Mouse (Mus musculus): Measurements from ENCODE around the gene Dnajb4.
"Not testable (repeated sequence)": the region's sequence is repeated elsewhere in the genome, so short reads cannot be mapped to it uniquely, and the experiment has no call there.

The Dnajb4 gene

DNA sequence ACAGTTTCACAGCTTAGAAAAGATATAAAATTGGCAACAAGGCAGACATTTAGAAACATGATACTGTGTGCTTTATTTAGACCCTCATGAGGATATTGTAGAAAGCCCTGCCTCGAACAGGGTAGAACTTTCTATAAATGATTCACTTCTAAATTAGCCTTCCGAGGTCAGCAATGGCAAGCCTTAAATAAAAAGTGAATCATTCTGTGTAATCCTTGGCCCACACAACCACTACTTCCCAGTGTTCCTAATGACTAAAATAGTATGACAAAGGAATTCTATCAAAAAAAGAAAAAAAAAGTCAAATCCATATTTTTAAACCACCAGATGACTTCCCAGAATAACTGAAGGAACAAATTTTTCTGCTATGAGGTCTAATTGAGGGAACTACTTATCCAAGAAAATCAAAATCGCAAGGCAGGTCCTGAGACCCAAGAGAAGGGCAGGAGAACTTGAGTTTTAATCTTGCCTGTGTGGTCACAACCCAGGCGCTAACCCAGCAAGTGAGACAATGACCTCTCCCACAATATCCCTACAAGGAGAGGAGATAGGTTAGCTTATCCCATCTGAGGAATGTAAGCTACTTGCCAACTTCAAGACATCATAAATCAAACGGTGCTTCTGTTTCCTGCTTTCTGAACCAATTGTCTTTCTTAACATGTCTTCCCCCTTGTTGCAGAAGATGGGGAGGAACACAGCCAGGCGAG, 67.0 kb downstream of the Dnajb4 start:
- DNase-seq, result no peak

GRCm38 (mm10) chr3:152142146-152142545, 68.0 kb downstream of the Dnajb4 start:
- DNase-seq, result no peak

- not testable (repeated sequence) for DNase-seq
These were observed 70.8 kb downstream of the Dnajb4 start for GRCm38 (mm10) chr3:152139308-152139707.

- DNase-seq, result not testable (repeated sequence)
These were observed 74.0 kb downstream of the Dnajb4 start for GRCm38 (mm10) chr3:152136106-152136505.

- peak; percentile 36 for DNase-seq
These were observed 76.5 kb downstream of the Dnajb4 start for GRCm38 (mm10) chr3:152133621-152134020.

DNA sequence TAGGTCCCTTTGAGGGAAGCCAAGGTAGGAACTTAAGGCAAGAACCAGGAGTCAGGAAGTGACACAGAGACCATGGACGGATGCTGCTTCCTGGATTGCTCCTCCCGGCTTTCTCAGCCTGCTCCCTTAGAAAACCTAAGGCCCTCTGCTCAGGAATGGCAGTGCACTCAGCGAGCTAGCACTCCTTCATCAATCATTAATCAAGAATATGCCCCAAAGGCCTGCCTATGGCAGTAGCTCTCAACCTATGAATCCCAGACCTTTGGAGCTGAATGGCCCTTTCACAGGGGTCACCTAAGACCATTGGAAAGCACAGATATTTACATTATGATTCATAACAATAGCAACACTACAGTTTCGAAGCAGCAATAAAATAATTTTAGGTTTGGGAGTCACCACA, 79.1 kb downstream of the Dnajb4 start:
- DNase-seq, result no peak

- not testable (repeated sequence) for DNase-seq
These were observed 80.7 kb downstream of the Dnajb4 start for GRCm38 (mm10) chr3:152129426-152129825.

- DNase-seq, result no peak
These were observed 81.5 kb downstream of the Dnajb4 start for GRCm38 (mm10) chr3:152128631-152129030.
